Mouse (Mus musculus) lung, postnatal 4 days (tissue): ENCODE data around the gene Stpg1.

Experiments
- DNase-seq, 2 experiments: peaks; one replicate each; pipeline ENCODE4 v3.0.0; 2021

Stpg1 gene

DNA sequence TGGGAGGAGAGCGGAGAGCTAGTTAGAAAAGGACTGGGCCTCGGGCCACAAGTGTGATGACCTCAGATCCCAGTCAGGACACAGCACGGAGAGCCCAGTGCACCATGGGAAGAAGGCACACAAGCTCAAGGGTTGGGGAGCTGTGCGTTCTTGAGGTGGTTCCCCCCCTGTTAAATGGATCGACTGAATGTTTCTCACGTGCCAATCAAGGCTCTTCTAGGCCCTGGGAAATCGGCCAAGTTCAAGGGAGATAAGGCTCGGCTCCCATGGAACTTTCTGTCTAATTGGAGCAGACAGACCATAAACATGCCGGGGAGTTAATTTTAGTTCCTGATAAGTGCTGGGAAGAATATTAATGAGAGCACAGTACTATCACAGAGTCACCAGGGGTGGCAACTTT is 70.8 kb downstream of the Stpg1 start:
- DNase-seq, result peak in 1 of 2 experiments; percentile 56

DNA sequence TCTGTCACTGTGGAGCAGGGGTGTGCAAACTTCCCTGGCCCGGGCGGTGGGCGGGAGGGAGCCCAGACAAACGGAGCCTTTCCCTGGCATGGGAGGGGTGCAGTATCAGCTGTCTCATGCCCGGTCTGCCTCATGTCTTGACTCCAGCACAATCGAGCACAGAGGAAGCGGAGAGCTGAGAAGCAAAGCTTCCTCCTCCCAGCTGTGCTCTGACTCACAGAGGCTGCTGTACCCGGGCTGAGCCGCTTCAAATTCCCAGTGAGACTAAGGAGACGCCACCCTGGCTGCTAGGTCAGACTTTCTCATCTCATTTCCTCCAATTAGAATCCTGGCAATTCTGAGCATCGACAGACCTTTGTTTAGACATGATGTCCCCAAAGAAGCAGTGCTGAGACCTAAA is 72.5 kb downstream of the Stpg1 start:
- DNase-seq, result no peak

DNA sequence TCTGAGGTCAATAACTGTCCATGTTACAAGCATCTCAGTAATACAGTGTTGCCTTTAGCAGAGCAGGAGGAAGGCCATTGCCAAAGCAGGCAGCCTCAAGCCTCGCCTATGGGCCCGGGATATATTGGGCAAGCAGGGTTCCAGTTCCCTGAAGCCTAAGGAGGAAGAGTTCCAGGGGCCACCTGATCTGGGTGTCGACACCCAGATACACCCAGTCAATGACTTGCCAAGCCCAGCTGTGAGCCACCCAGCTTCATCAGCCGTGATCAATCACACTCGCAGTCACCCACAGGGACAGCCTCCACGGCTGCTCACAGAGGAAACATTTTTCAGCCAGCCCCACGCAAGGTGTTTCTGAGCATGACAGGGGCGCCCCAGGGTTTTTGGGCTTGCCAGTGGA is 72.9 kb downstream of the Stpg1 start:
- DNase-seq, result no peak

DNA sequence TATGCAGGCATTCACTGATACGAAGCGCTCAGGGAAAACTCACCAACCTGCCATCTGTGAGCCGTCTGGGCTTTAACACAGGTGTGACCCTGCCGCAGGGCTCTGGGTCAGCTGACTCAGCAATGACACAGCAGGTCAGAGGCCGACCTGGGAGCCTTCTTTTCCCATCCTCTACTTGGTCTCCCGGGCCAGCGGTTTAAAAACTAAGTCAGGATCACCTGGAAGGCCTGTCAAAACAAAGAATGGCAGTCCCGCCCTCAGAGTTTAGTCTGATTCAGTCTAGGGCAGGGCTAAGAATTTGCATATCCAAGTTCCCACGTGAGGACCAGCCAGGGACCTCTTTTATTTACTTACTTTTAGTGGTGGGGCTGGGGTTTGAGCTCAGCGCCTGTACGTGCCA is 74.6 kb downstream of the Stpg1 start:
- DNase-seq, result no peak

DNA sequence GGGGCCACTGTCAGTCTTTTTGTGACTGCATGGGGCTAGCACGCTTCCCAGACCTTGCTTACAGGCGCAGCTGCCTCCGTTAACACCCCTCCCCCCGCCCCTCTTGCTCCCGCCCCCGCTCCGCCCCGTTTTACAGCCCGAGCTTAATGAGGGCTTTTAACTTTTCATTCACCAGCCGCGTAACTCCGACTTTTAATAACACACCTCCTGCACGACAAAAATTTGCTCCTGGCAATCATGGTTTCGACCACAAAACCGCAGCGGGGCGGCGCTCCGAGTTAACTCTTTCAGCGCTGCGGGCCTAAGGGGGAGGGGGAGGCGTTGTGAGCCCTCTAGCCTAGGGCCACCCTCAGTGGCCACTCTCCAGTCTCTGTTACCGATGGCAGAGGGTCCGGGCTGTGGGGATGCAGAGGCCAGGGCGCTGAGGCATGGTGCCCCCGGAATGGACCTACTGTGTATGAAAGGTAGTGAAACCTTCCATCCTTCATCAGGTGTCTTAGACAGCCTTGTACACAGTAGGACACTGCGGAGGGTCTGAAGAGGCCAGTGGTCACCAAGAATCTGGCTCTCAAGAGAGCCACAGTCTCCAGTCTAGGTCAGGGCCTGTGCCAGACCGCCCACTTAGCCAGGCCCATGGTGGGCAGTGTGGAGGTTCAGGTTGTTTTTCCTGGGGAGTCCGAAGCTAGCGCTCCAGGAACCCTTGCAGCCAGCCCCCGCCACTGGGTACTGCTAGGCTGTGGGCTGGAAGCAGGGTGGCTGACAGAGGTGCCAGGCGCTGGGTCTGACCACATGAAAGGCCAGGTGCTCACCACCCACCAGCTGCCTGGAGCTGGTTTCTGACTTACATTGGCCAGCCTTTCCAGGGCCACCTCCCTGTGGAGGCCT is 75.8 kb downstream of the Stpg1 start:
- DNase-seq, result peak in 1 of 2 experiments; percentile 45

DNA sequence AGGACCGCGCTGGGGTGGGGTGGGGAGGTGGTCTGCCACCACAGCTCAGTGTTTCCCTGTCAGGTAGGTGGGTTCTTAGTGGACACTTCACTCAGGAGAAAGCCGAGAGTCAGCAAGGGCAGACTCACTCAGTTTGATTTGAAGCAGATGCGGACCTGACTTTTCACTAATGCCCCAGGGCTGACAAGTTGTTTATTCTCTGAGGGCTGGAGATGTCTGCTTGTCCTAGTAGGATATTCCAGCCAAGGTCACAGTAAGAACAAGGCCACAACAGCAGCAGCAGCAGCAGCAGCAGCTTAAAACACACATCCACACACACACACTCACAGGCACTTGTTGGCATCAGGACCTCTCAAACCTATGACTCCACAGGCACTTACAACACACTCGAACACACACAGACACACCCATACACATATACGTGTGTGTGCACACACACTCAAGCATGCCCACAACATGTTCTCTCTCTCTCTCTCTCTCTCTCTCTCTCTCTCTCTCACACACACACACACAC is 76.5 kb downstream of the Stpg1 start:
- DNase-seq, result no peak

DNA sequence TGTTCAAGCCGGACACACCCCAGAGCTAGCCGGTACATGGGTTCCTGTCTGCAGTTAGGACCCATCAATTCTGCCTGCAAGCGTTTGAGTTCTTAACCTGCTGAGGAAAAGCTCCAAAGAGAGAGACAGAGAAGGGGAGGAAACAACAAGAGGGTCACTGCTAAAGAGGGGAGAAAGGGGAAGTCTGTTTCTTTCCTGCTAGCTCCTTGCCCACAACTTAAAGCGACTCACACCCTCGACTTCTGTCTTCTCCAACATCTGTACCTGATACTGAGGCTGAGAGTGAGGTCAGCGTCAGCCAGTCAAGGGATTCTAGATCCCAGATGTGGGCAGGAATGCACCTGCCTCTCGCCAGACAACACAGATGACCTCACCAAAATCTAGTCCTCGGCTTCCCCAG is 77.7 kb downstream of the Stpg1 start:
- no peak for DNase-seq

DNA sequence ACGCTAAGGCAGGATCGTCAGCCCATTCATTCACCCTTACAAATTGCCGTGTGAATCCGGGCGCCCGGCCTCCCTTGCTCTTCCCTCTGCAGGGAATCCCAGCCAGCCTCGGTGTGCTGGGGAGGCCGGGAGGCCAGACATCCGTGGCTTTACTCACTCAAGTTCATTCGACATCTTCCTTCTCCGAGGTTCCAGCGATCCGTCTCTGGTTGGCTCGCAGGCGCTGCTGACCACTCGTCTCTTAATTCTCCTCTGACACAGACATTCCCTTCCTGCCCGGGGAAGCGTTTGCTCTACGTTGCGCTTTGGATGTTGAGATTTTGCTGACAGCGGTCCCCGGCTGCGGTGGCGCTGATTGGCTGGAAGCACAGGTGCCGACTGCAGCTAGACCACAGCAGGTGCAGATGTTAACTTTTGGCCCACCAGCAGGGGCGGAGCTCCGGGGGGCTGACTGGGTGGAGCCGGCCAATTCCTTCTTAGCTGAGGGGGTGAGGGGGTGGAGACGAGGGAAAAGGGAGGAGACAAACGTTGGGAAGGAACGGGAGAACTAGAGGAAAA is 78.7 kb downstream of the Stpg1 start, which contains the start of gene Grhl3:
TSS of gene Grhl3 (minus strand) at position 380 of the 558 bp plus-strand sequence.
- peak; percentile 36 to 50 for DNase-seq

DNA sequence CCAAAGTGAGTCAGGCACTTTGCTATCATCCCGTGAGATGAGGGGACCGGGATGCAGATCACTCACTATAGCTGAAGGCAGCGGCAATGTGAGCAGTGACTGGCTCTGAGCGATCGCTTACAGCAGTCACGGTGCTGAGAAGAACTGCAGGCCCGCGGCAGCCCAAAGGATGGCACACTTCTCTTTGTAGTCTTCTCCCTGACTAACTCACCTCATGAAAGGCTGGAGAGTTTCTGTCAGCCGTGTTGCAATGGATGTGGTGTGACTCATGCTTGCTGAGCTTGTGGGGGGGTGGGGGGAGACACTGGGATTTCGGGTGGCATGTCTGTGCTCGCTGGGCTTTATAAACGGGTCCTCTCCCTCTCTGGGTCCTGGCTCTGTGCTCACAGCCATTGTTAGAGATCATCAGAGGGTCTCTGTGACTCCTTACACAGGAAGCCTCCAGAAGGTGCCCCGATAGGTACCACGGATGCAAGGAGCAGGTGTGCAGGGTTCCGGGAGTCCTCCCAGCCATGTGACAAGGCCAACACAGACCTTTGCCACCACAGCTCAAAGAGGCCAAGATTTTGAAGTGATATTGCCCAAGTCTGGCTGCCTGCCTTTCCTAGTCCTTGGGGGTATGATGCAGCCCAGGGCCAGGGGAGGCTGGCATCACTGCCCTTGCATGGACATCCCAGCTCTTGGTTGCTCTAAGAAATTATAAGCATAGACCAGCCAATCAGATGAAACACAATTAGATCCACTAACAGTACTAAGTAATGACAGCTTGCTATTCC is 81.0 kb downstream of the Stpg1 start:
- no peak for DNase-seq

DNA sequence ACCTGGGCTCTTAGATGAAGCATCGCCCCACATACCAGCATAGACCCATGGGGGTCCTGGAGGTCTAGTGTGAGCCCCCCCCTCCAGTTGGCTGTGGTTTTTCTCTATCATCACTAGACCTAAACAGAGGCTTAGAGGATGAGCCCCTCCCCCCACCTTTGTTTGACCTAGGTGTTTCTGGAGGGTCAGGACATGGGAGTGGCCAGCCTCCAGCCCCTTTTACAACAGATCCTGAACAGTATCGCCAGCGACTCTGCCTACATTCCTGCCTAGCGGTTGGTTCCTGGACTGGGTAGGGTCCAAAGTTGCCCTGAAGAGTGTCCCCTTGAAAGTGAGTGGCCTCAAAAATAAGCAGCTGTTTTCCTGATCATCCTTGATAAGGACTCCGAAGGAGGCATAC is 83.9 kb downstream of the Stpg1 start:
- no peak for DNase-seq

DNA sequence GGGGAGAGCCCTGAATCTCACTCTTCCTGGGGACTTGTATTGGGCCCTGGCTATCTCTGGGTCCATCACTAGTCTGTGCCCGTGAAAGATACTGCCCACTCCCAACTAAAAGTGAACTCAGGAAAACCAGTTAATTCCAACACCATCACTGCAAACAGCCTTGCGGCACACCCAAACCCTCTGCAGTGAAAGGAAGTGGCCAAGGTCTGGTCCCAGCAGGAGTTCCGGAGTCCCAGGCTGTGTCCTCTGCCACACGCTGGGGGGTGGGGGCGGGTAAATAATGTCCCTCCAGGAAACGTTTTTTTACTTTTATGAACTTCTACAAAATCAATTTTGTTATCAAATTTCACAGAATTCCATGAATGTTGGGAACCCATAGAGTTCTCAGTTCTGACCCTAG is 85.1 kb downstream of the Stpg1 start:
- no peak for DNase-seq

DNA sequence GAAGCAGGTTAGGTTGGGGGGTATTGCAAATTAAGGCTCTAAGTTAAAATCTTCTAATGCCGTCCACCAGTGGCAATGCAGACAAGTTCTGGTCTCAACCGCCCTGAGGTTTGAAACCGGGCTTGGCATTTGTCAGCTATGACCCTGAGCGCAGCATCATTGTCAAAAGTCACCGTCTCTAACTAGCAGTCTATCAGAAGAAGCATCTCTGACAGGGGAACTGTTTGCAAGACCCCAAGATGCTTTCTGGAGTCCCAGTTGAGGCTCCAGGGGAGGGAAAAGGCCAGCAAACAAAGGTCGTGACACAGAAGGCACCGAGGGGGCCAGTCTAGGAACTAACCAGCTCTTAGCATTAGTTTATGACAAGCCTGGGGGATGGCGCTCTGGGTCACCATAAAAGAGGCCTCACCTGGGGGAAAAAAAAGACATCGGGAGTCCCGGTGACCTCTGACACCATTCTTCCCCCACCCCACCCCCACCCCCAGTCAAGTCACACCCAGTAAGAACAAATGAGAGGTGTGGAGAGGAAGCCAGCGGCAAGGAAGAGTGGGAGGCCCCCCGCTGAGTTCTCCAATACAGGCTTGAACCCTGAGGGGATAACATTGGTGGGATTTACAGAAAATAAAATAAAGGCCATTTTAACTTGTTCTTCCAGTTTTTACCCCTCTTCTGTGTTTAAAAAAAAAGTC is 86.8 kb downstream of the Stpg1 start:
- DNase-seq, result no peak

DNA sequence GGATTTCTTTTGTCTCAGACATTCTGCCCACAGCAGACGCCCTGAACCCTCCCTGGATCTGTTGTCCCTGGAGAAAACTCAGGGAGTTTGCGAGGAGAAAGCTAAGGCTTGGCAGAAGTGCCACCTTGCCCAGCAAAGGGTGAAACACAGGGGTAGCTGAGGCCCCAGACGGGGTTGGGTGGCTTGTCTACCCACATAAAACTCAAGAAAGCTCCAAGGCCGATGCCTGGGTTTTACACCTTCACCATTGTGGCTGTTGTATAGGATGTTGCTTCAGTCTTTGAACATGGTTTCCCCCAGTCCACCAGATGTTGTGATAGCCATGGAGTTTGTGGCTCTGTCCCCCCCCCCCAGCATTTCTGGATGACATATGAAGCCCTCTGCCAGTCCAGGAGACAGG is 90.2 kb downstream of the Stpg1 start:
- DNase-seq, result no peak
